Mouse (Mus musculus) myocyte (in vitro differentiated cells): ENCODE results near the gene Fus. TPM values are rescaled to one million over a fixed set of nuclear protein-coding genes. Genes with fewer than 3 reads are reported as not detected.

Experiments used
- H3K27me3 ChIP-seq: one replicate; pipeline ENCODE4 v1.6.1; 2011; ENCODE audit not compliant: control insufficient read depth, insufficient read depth, insufficient read length
- H3K36me3 ChIP-seq: one replicate; pipeline ENCODE4 v1.6.1; 2011; ENCODE audit not compliant: control insufficient read depth, insufficient read depth
- H3K4me2 ChIP-seq: one replicate; pipeline ENCODE4 v1.6.1; 2011; ENCODE audit warnings: low read depth, control low read depth
- H3K4me3 ChIP-seq: one replicate; pipeline ENCODE4 v1.5.1; 2011; ENCODE audit warnings: mild to moderate bottlenecking, control low read depth, moderate library complexity
- H3K79me2 ChIP-seq: one replicate; pipeline ENCODE4 v1.6.1; 2011; ENCODE audit not compliant: control insufficient read depth, insufficient read depth
- H3ac ChIP-seq: one replicate; pipeline ENCODE4 v1.6.1; 2011; ENCODE audit not compliant: control insufficient read depth, insufficient read length
- CEBPB ChIP-seq: IDR thresholded peaks from 2 replicates; pipeline ENCODE4 v1.6.1; 2011; ENCODE audit warnings: mild to moderate bottlenecking, moderate library complexity; ENCODE audit not compliant: poor library complexity, insufficient read depth, severe bottlenecking
- E2F4 ChIP-seq: IDR thresholded peaks from one replicate; pipeline ENCODE4 v1.6.1; 2011; ENCODE audit warnings: mild to moderate bottlenecking, control low read depth, moderate library complexity; ENCODE audit not compliant: insufficient read depth
- MAX ChIP-seq: IDR thresholded peaks from one replicate; pipeline ENCODE4 v1.6.1; 2011; ENCODE audit warnings: low read depth, mild to moderate bottlenecking, control low read depth
- MYOD1 ChIP-seq, 3 experiments: IDR thresholded peaks; one replicate each; pipeline ENCODE4 v1.6.1; 2011; ENCODE audit warnings: control low read depth in 2 of 3, low read depth in 2 of 3, mild to moderate bottlenecking in 2 of 3, moderate library complexity in 1 of 3; ENCODE audit not compliant: insufficient read length in 2 of 3, control insufficient read depth in 1 of 3
- MYOG ChIP-seq, 3 experiments: IDR thresholded peaks; one replicate each; pipeline ENCODE4 v1.6.1; 2011; ENCODE audit warnings: control low read depth in 2 of 3, low read depth in 2 of 3, mild to moderate bottlenecking in 2 of 3; ENCODE audit not compliant: insufficient read length in 2 of 3, control insufficient read depth in 1 of 3, insufficient read depth in 1 of 3
- POLR2A ChIP-seq: IDR thresholded peaks from one replicate; pipeline ENCODE4 v1.6.1; 2011; ENCODE audit warnings: low read depth, mild to moderate bottlenecking, control low read depth, moderate library complexity; ENCODE audit not compliant: insufficient read length
- POLR2AphosphoS2 ChIP-seq: IDR thresholded peaks from one replicate; pipeline ENCODE4 v1.6.1; 2011; ENCODE audit warnings: low read depth, control low read depth; ENCODE audit not compliant: insufficient read length
- REST ChIP-seq: IDR thresholded peaks from one replicate; pipeline ENCODE4 v1.6.1; 2011; ENCODE audit warnings: mild to moderate bottlenecking, control low read depth, moderate library complexity; ENCODE audit not compliant: insufficient read depth, insufficient read length
- SRF ChIP-seq: IDR thresholded peaks from one replicate; pipeline ENCODE4 v1.6.1; 2011; ENCODE audit warnings: low read depth; ENCODE audit not compliant: control insufficient read depth, insufficient read length
- TCF12 ChIP-seq: IDR thresholded peaks from one replicate; pipeline ENCODE4 v1.6.1; 2011; ENCODE audit warnings: mild to moderate bottlenecking, control low read depth; ENCODE audit not compliant: poor library complexity, insufficient read depth, severe bottlenecking
- TCF3 ChIP-seq: IDR thresholded peaks from one replicate; pipeline ENCODE4 v1.6.1; 2011; ENCODE audit warnings: low read depth, control low read depth; ENCODE audit not compliant: insufficient read length
- USF1 ChIP-seq: IDR thresholded peaks from one replicate; pipeline ENCODE4 v1.6.1; 2011; ENCODE audit warnings: low read depth, mild to moderate bottlenecking, control low read depth, moderate library complexity
- polyA plus RNA-seq: library from polyadenylated mRNA; unstranded; fragments of >200 nt; fragmentation: generic; extraction: Trizol; gene quantifications from one replicate; pipeline ENCODE4 v1.2.1, GENCODE M21; 2012; ENCODE audit warnings: missing spikeins

The Fus gene
- polyA plus RNA-seq, 1 experiment = 231 TPM

DNA sequence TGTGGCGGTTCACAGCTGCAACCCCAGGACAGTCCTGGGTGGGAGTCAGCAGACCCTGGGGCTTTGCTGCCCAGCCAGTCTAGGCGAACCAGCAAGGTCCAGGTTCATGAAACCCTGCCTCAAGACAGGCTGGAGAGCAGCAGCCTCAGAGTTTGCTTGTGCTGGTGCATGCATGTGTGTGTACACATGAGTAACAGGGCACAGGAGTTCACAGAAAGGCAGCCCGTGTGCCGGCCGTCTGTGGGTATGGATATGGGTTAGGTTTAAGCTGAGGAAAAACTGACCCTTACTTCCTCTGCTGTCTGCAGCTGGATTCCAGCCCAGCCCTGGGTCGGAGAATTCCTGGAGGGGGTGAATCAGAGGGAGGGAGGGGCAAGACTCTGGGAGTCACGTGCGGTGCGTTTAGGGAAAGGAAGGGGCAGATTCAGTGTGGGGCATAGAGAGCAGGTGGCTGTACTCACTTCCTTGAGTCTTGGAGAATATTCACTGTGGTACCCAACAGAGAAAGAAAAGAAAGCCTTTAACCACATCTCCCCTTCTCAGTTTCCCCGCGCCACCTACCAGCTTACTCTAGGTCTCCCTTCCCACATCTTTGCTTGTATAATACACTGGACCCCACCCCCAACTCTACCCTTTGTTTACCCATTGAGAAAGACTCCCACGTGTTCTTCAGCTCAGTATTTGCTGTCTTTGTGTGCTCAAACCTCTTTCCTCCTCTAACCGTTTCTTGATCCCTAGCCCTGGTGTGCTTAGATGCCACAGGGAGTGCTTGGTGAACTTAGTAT is 35.7 kb upstream of the Fus start:
- no peaks in the 10 kb centered on the region for H3K79me2 ChIP-seq
- H3K36me3 ChIP-seq = no peaks in the 10 kb centered on the region
- no peak overlapping the region for H3K4me3 ChIP-seq
- no peak overlapping the region for H3ac ChIP-seq
- no peaks in the 10 kb centered on the region for H3K27me3 ChIP-seq
- peak overlapping the region; percentile 55 for H3K4me2 ChIP-seq
- TF ChIP-seq CEBPB (no peak), MYOD1 (IDR thresholded peaks at IDR 0.05; ENCODE audit: control insufficient read depth in 1 of 3, insufficient read length in 2 of 3, low read depth in 2 of 3) (peak in 2 of 3 experiments; percentile 4 to 11), USF1 (peak; percentile 91), REST (no peak)

DNA sequence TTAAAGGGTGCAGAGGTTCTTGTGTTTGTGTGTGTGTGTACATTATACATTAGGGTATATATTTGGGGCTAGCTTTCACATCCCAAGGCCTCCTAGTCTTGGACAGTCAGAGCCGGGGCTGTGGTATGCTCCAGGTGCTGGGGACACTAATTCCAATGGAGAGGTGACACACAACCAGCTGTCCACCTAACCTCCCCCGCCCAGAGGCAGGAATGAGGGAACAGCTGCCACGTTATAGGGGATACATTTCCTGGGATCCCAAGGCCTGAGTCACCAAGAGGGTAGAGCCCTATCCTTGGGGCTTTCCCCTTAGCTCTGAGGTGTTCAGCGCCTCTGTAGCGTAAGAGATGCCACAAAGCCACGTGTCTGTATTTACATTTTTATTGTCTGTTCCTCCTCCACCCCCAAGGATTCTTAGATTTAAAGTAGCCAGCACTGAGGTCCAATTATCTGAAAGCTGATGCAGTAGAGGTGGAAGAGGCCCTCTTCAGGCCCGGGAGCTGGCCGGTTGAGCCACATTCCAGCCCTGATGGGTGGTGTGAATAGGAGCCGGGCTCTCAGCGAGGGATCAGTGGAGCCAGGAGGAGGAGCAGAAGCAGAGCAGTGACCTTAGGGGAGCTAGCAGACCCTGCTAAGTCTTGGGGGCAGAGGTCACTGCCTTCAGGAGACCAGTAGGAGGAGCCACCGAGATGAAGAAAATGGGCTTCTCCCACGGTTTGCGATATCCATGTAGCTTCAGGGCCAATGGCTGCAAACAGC is 34.8 kb upstream of the Fus start:
- no peak for TF ChIP-seq POLR2AphosphoS2
- no peak for TF ChIP-seq CEBPB
- peak; percentile 75 to 98 (median 86) for TF ChIP-seq MYOG (IDR thresholded peaks at IDR 0.05; ENCODE audit: control insufficient read depth in 1 of 3, insufficient read depth in 1 of 3, insufficient read length in 2 of 3, low read depth in 2 of 3)
- TF ChIP-seq E2F4 = no peak
- TF ChIP-seq REST = no peak
- peak; percentile 53 for TF ChIP-seq MAX
- TF ChIP-seq POLR2A = no peak
- peak; percentile 41 to 98 (median 91) for TF ChIP-seq MYOD1 (IDR thresholded peaks at IDR 0.05; ENCODE audit: control insufficient read depth in 1 of 3, insufficient read length in 2 of 3, low read depth in 2 of 3)
- TF ChIP-seq TCF3 = peak; percentile 68
- TF ChIP-seq USF1 = peak; percentile 27
- peak; percentile 81 for TF ChIP-seq TCF12
- no peak for TF ChIP-seq SRF
- H3ac ChIP-seq = no peak overlapping the region
- no peaks in the 10 kb centered on the region for H3K27me3 ChIP-seq
- H3K36me3 ChIP-seq = no peaks in the 10 kb centered on the region
- no peaks in the 10 kb centered on the region for H3K79me2 ChIP-seq
- peak overlapping the region; percentile 55 for H3K4me2 ChIP-seq
- no peak overlapping the region for H3K4me3 ChIP-seq

DNA sequence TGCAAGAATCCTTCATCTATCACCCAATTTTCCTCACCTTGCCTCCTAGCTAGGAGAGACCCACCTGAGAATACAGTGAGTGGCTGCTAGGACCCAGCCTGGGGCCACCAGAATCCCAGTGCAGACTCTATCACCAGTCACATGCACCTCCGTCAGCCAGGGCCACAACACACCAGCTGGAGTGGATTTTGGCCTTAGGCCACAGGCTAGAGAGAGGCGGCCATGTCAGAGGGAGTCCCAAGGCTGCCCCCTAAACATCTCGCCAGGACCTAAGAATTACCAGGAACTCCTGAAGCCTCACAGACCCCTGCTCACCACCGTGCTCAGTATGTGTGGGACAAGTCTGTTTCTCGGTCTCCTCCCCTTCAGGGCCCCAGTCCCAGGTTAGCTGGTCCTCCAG is 33.2 kb upstream of the Fus start:
- Histone ChIP-seq H3K79me2 (no peaks in the 10 kb centered on the region), H3K36me3 (no peaks in the 10 kb centered on the region), H3K4me2 (no peak overlapping the region), H3K27me3 (no peaks in the 10 kb centered on the region), H3ac (no peak overlapping the region), H3K4me3 (peak overlapping the region; percentile 27)
- TF ChIP-seq POLR2AphosphoS2 = no peak
- TF ChIP-seq MYOG (IDR thresholded peaks at IDR 0.05; ENCODE audit: control insufficient read depth in 1 of 3, insufficient read depth in 1 of 3, insufficient read length in 2 of 3, low read depth in 2 of 3) = no peak

DNA sequence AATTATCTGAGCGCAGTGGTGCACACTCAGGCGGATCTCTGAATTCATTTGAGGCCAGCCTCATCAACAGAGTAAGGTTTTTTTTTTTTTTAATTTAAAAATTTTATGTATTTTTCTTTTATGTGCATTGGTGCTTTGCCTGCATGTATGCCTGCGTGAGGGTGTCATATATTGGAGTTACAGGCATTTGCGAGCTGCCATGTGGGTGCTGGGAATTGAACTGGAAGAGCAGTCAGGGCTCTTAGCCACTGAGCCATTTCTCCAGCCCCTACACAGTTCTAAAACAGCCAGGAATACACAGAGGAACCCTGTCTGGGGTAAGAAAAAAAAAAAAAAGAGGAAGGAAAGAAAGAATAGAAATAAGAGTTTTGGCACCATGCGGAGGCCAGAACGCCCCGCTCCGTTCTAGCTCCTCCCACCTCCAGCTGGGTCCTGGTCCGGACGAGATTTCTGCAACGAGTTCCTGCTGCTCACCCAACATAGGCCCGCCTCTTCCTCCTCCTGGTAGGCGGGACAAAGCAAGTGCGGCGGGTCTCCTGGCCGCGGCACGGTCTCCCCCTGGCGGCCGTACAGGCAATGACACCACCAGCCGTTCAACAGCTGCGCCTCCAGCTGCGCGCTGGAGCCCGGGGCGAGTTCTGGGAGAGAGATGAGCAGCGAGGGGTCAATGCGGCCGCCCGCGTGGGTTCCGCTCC is 32.1 kb upstream of the Fus start:
- no peaks in the 10 kb centered on the region for H3K27me3 ChIP-seq
- TF ChIP-seq TCF12 (no peak), TCF3 (peak; percentile 64), E2F4 (no peak), MYOD1 (IDR thresholded peaks at IDR 0.05; ENCODE audit: control insufficient read depth in 1 of 3, insufficient read length in 2 of 3, low read depth in 2 of 3) (peak in 2 of 3 experiments; percentile 92 to 93), POLR2A (peak; percentile 62), SRF (no peak), MYOG (IDR thresholded peaks at IDR 0.05; ENCODE audit: control insufficient read depth in 1 of 3, insufficient read depth in 1 of 3, insufficient read length in 2 of 3, low read depth in 2 of 3) (peak; percentile 63 to 93 (median 92)), REST (no peak)

More for the DNA sequence above, 32.1 kb upstream of the Fus start:
- Histone ChIP-seq H3ac (peak overlapping the region; percentile 53), H3K79me2 (no peaks in the 10 kb centered on the region), H3K4me2 (peak overlapping the region; percentile 93), H3K36me3 (no peaks in the 10 kb centered on the region), H3K4me3 (peak overlapping the region; percentile 27)
